Mouse (Mus musculus): ENCODE measurements around the gene Uba2. TPM values are rescaled to one million over a fixed set of nuclear protein-coding genes. Genes with fewer than 3 reads are reported as not detected.
"Not testable (repeated sequence)": the region's sequence is repeated elsewhere in the genome, so short reads cannot be mapped to it uniquely, and the experiment has no call there.

The Uba2 gene
- polyA plus RNA-seq (2012; ENCODE audit: insufficient read depth, insufficient read length, missing spikeins): 39.0 and 39.9 TPM in 2 replicates

GRCm38 (mm10) chr7:34169454-34169853 lies at the start of gene Uba2:
Gene Uba2, minus strand, starts transcription at chr7:34169599.
- Histone ChIP-seq H3K4me1 (ENCODE audit: control insufficient read depth, insufficient read depth, insufficient read length, low read length) (peaks cover 2% of the 10 kb centered on the region; the same call in 1 of the 2 replicates), H3K4me3 (ENCODE audit: insufficient read depth, low read depth, low read length) (peak within 1 kb of the TSS; percentile 96), H3K27ac (replicated peaks; ENCODE audit: low read depth, low read length) (peak within 1 kb of the TSS; percentile 78)

- no peak overlapping the region for H3K27ac ChIP-seq (replicated peaks; ENCODE audit: low read depth, low read length)
- H3K4me1 ChIP-seq (ENCODE audit: control insufficient read depth, insufficient read depth, insufficient read length, low read length): peaks cover 4% of the 10 kb centered on the region
Observed at GRCm38 (mm10) chr7:34218496-34218895, 49.1 kb upstream of the Uba2 start.

GRCm38 (mm10) chr7:34216474-34216873 lies 47.1 kb upstream of the Uba2 start:
- H3K4me3 ChIP-seq (ENCODE audit: insufficient read depth, low read depth, low read length): no peak overlapping the region
- H3K4me1 ChIP-seq (ENCODE audit: control insufficient read depth, insufficient read depth, insufficient read length, low read length): peaks cover 4% of the 10 kb centered on the region
- no peak overlapping the region for H3K27ac ChIP-seq (replicated peaks; ENCODE audit: low read depth, low read length)

More at GRCm38 (mm10) chr7:34218496-34218895, 49.1 kb upstream of the Uba2 start:
- H3K4me3 ChIP-seq (ENCODE audit: insufficient read depth, low read depth, low read length): no peak overlapping the region

GRCm38 (mm10) chr7:34215481-34215880 lies 46.1 kb upstream of the Uba2 start:
- H3K27ac ChIP-seq (replicated peaks; ENCODE audit: low read depth, low read length): no peak overlapping the region

GRCm38 (mm10) chr7:34214644-34215043 lies 45.2 kb upstream of the Uba2 start:
- peaks cover 4% of the 10 kb centered on the region for H3K4me1 ChIP-seq (ENCODE audit: control insufficient read depth, insufficient read depth, insufficient read length, low read length)
- H3K4me3 ChIP-seq (ENCODE audit: insufficient read depth, low read depth, low read length): no peak overlapping the region
- H3K27ac ChIP-seq (replicated peaks; ENCODE audit: low read depth, low read length): no peak overlapping the region

More at GRCm38 (mm10) chr7:34215481-34215880, 46.1 kb upstream of the Uba2 start:
- Histone ChIP-seq H3K4me3 (ENCODE audit: insufficient read depth, low read depth, low read length) (no peak overlapping the region), H3K4me1 (ENCODE audit: control insufficient read depth, insufficient read depth, insufficient read length, low read length) (peaks cover 4% of the 10 kb centered on the region)

- Histone ChIP-seq H3K4me1 (ENCODE audit: control insufficient read depth, insufficient read depth, insufficient read length, low read length) (peaks cover 4% of the 10 kb centered on the region), H3K4me3 (ENCODE audit: insufficient read depth, low read depth, low read length) (no peak overlapping the region), H3K27ac (replicated peaks; ENCODE audit: low read depth, low read length) (no peak overlapping the region)
Observed at GRCm38 (mm10) chr7:34213281-34213680, 43.9 kb upstream of the Uba2 start.

GRCm38 (mm10) chr7:34208027-34208745 lies 38.8 kb upstream of the Uba2 start:
- Histone ChIP-seq H3K27ac (replicated peaks; ENCODE audit: low read depth, low read length) (no peak overlapping the region), H3K4me3 (ENCODE audit: insufficient read depth, low read depth, low read length) (no peak overlapping the region), H3K4me1 (ENCODE audit: control insufficient read depth, insufficient read depth, insufficient read length, low read length) (no peaks in the 10 kb centered on the region)

GRCm38 (mm10) chr7:34206331-34206730 lies 36.9 kb upstream of the Uba2 start:
- no peak overlapping the region for H3K4me3 ChIP-seq (ENCODE audit: insufficient read depth, low read depth, low read length)
- H3K4me1 ChIP-seq (ENCODE audit: control insufficient read depth, insufficient read depth, insufficient read length, low read length): no peaks in the 10 kb centered on the region
- no peak overlapping the region for H3K27ac ChIP-seq (replicated peaks; ENCODE audit: low read depth, low read length)

- H3K27ac ChIP-seq (replicated peaks; ENCODE audit: low read depth, low read length); H3K4me3 ChIP-seq (ENCODE audit: insufficient read depth, low read depth, low read length); H3K4me1 ChIP-seq (ENCODE audit: control insufficient read depth, insufficient read depth, insufficient read length, low read length): not testable (repeated sequence)
Observed at GRCm38 (mm10) chr7:34202147-34202546, 32.7 kb upstream of the Uba2 start.

- Histone ChIP-seq H3K4me1 (ENCODE audit: control insufficient read depth, insufficient read depth, insufficient read length, low read length) (no peaks in the 10 kb centered on the region), H3K27ac (replicated peaks; ENCODE audit: low read depth, low read length) (no peak overlapping the region), H3K4me3 (ENCODE audit: insufficient read depth, low read depth, low read length) (no peak overlapping the region)
Observed at GRCm38 (mm10) chr7:34200829-34201228, 31.4 kb upstream of the Uba2 start.

GRCm38 (mm10) chr7:34198346-34198745 lies 28.9 kb upstream of the Uba2 start:
- Histone ChIP-seq H3K27ac (replicated peaks; ENCODE audit: low read depth, low read length) (no peak overlapping the region), H3K4me3 (ENCODE audit: insufficient read depth, low read depth, low read length) (no peak overlapping the region), H3K4me1 (ENCODE audit: control insufficient read depth, insufficient read depth, insufficient read length, low read length) (peaks cover 2% of the 10 kb centered on the region; the same call in 1 of the 2 replicates)

GRCm38 (mm10) chr7:34196132-34197128 lies 27.0 kb upstream of the Uba2 start, which contains the start of gene Pdcd2l:
Gene Pdcd2l, minus strand, starts transcription at chr7:34196661.
- H3K4me3 ChIP-seq (ENCODE audit: insufficient read depth, low read depth, low read length): peak within 1 kb of the TSS; percentile 84
- H3K27ac ChIP-seq (replicated peaks; ENCODE audit: low read depth, low read length): peak within 1 kb of the TSS; percentile 52
- peaks cover 2% of the 10 kb centered on the region; the same call in 1 of the 2 replicates for H3K4me1 ChIP-seq (ENCODE audit: control insufficient read depth, insufficient read depth, insufficient read length, low read length)

GRCm38 (mm10) chr7:34195632-34196031 lies 26.2 kb upstream of the Uba2 start:
- H3K4me3 ChIP-seq (ENCODE audit: insufficient read depth, low read depth, low read length): peak overlapping the region; percentile 84
- H3K4me1 ChIP-seq (ENCODE audit: control insufficient read depth, insufficient read depth, insufficient read length, low read length): peaks cover 2% of the 10 kb centered on the region; the same call in 1 of the 2 replicates
- H3K27ac ChIP-seq (replicated peaks; ENCODE audit: low read depth, low read length): peak overlapping the region; percentile 52; the same call in 1 of the 2 replicates

- H3K4me3 ChIP-seq (ENCODE audit: insufficient read depth, low read depth, low read length): no peak overlapping the region
- peaks cover 2% of the 10 kb centered on the region; the same call in 1 of the 2 replicates for H3K4me1 ChIP-seq (ENCODE audit: control insufficient read depth, insufficient read depth, insufficient read length, low read length)
- H3K27ac ChIP-seq (replicated peaks; ENCODE audit: low read depth, low read length): peak overlapping the region; percentile 60
Observed at GRCm38 (mm10) chr7:34192825-34193224, 23.4 kb upstream of the Uba2 start.

Measured in brown adipose tissue, adult 24 weeks (tissue).